Mouse (Mus musculus) CD4-positive, CD25-positive, alpha-beta regulatory T cell, adult 4 months (primary cell): ENCODE data around the gene Tnfsf10. TPM values are rescaled to one million over a fixed set of nuclear protein-coding genes. Genes with fewer than 3 reads are reported as not detected.

Source experiments
- ATAC-seq: one replicate; pipeline ENCODE4 v1.8.0; 2017
- polyA plus RNA-seq, 2 experiments: library from polyadenylated mRNA; unstranded; fragments of 100-300 nt; shearing (Covaris generic); gene quantifications; one replicate each; pipeline ENCODE4 v1.2.1; 2017

Gene Tnfsf10
- polyA plus RNA-seq, 2 experiments from 2014 or later: 18.8 to 20.0 TPM

- no peak for ATAC-seq
Observed at GRCm38 (mm10) chr3:27310973-27311372, 5.9 kb upstream of the Tnfsf10 start.

- ATAC-seq: no peak
Observed at GRCm38 (mm10) chr3:27311475-27311874, 5.4 kb upstream of the Tnfsf10 start.

- ATAC-seq: peak; percentile 39
Observed at GRCm38 (mm10) chr3:27314506-27315164, 2.2 kb upstream of the Tnfsf10 start.

GRCm38 (mm10) chr3:27317288-27318024, 628 bp downstream of the Tnfsf10 start:
- peak; percentile 22 for ATAC-seq

GRCm38 (mm10) chr3:27319650-27320049, 2.8 kb downstream of the Tnfsf10 start:
- ATAC-seq: no peak

- no peak for ATAC-seq
Observed at GRCm38 (mm10) chr3:27320613-27321495, 4.0 kb downstream of the Tnfsf10 start.

- peak; percentile 63 for ATAC-seq
Observed at GRCm38 (mm10) chr3:27322591-27322990, 5.8 kb downstream of the Tnfsf10 start.

- ATAC-seq: no peak
Observed at GRCm38 (mm10) chr3:27323551-27323950, 6.7 kb downstream of the Tnfsf10 start.

GRCm38 (mm10) chr3:27326633-27327191, 9.9 kb downstream of the Tnfsf10 start:
- ATAC-seq: peak; percentile 13

- peak; percentile 72 for ATAC-seq
Observed at GRCm38 (mm10) chr3:27330706-27331105, 13.9 kb downstream of the Tnfsf10 start.

GRCm38 (mm10) chr3:27338437-27338836, 21.6 kb downstream of the Tnfsf10 start:
- ATAC-seq: peak; percentile 89

GRCm38 (mm10) chr3:27338887-27339286, 22.1 kb downstream of the Tnfsf10 start:
- ATAC-seq: no peak

- ATAC-seq: no peak
Observed at GRCm38 (mm10) chr3:27340757-27341156, 23.9 kb downstream of the Tnfsf10 start.

GRCm38 (mm10) chr3:27342462-27342861, 25.6 kb downstream of the Tnfsf10 start:
- no peak for ATAC-seq

GRCm38 (mm10) chr3:27345526-27345925, 28.7 kb downstream of the Tnfsf10 start:
- peak; percentile 99 for ATAC-seq

- no peak for ATAC-seq
Observed at GRCm38 (mm10) chr3:27348462-27348861, 31.6 kb downstream of the Tnfsf10 start.

- ATAC-seq: no peak
Observed at GRCm38 (mm10) chr3:27351105-27351504, 34.3 kb downstream of the Tnfsf10 start.

GRCm38 (mm10) chr3:27359100-27359720, 42.4 kb downstream of the Tnfsf10 start:
- no peak for ATAC-seq

- ATAC-seq: no peak
Observed at GRCm38 (mm10) chr3:27370125-27370524, 53.3 kb downstream of the Tnfsf10 start.

GRCm38 (mm10) chr3:27370582-27371275, 53.9 kb downstream of the Tnfsf10 start:
- ATAC-seq: no peak

- ATAC-seq: no peak
Observed at GRCm38 (mm10) chr3:27371276-27371621, 54.4 kb downstream of the Tnfsf10 start, which contains the start of gene Ghsr. TSS of gene Ghsr (plus strand) at chr3:27371351.
